Mouse (Mus musculus) midbrain, embryonic 11.5 days (tissue): ENCODE results near the gene Zfhx3. TPM values are rescaled to one million over a fixed set of nuclear protein-coding genes. Genes with fewer than 3 reads are reported as not detected.
A peak's percentile ranks its signal among the peaks of the same experiment; 100 is the strongest.

ENCODE experiments used
- ATAC-seq: fragments of 200-750 bp; cut with Nextera tagmentation; 2 replicates; pipeline ENCODE4 v1.8.0; 2017; ENCODE audit warnings: moderate TSS enrichment, moderate library complexity; ENCODE audit not compliant: low FRiP score
- DNase-seq: peaks from one replicate; pipeline ENCODE4 v3.0.0; 2015; ENCODE audit warnings: low spot score; ENCODE audit errors: missing footprints
- H3K27ac ChIP-seq: fragments of 300-500 bp; sonication (generic); 2 replicates; pipeline ENCODE4 v1.5.1; 2014; ENCODE audit warnings: low read depth, low read length
- H3K27me3 ChIP-seq: fragments of 300-500 bp; sonication (generic); 2 replicates; pipeline ENCODE4 v1.6.1; 2014; ENCODE audit warnings: mild to moderate bottlenecking, low read length, moderate library complexity, mixed read lengths; ENCODE audit not compliant: control insufficient read depth, insufficient read depth
- H3K36me3 ChIP-seq: fragments of 300-500 bp; sonication (generic); 2 replicates; pipeline ENCODE4 v1.6.1; 2014; ENCODE audit warnings: mild to moderate bottlenecking, low read length, moderate library complexity, mixed read lengths; ENCODE audit not compliant: control insufficient read depth, insufficient read depth
- H3K4me1 ChIP-seq: fragments of 300-500 bp; sonication (generic); 2 replicates; pipeline ENCODE4 v1.6.1; 2014; ENCODE audit warnings: low read length; ENCODE audit not compliant: control insufficient read depth, insufficient read depth
- H3K4me2 ChIP-seq: fragments of 300-500 bp; sonication (generic); 2 replicates; pipeline ENCODE4 v1.6.1; 2014; ENCODE audit warnings: mild to moderate bottlenecking, moderate library complexity
- H3K4me3 ChIP-seq: fragments of 300-500 bp; sonication (generic); 2 replicates; pipeline ENCODE4 v1.5.1; 2014; ENCODE audit warnings: low read depth, low read length
- H3K9ac ChIP-seq: fragments of 300-500 bp; sonication (generic); 2 replicates; pipeline ENCODE4 v1.6.1; 2014; ENCODE audit warnings: low read length
- H3K9me3 ChIP-seq: fragments of 300-500 bp; sonication (generic); 2 replicates; pipeline ENCODE4 v1.6.1; 2016; ENCODE audit warnings: low read length; ENCODE audit not compliant: control insufficient read depth
- WGBS: fragments of 180-500 bp; shearing (Covaris S2); extraction: QIAGEN DNeasy Blood & Tissue Kit; methylation state at CpG from one replicate; pipeline ENCODE4 v1.1.7; 2014; 5-methylcytosine and 5-hydroxymethylcytosine counted together
- polyA plus RNA-seq: library from polyadenylated mRNA; unstranded; fragments of >200 nt; fragmentation: Nextera tagmentation; extraction: Ambion mirVana; gene quantifications from 2 replicates; pipeline ENCODE4 v1.2.1, GENCODE M21; 2014

Zfhx3 gene
- polyA plus RNA-seq, 1 experiment from 2014 or later: 23.4 TPM

DNA sequence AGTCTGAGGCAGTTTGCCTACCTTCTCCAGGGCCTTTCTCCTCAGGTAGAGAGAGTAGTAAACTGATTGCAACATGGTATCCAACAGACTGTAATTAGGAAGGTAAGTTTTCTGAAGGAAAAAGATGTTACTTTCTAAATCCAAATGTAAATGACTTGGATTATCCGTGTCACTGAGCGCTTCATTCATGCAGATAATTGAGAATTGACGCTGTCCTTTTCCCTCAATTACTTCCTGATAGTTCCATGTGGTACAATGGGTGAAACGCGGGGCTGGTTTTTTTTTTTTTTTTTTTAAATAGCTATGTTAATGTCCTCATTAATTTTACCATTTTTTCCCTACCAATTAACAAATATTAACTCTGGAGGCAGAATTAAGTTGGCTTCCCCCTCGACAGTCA is 896.3 kb downstream of the Zfhx3 start:
- no peak overlapping the region for H3K9ac ChIP-seq
- 56% methylated on average over 6 of the region's 6 CpGs for WGBS
- no peaks in the 10 kb centered on the region for H3K36me3 ChIP-seq
- H3K4me2 ChIP-seq: no peak overlapping the region
- no peaks in the 10 kb centered on the region for H3K27me3 ChIP-seq
- no peaks in the 10 kb centered on the region for H3K9me3 ChIP-seq
- H3K27ac ChIP-seq: no peak overlapping the region
- no peak for DNase-seq
- peaks cover 13% of the 10 kb centered on the region for H3K4me1 ChIP-seq
- no peak overlapping the region for H3K4me3 ChIP-seq
- ATAC-seq: no peak

DNA sequence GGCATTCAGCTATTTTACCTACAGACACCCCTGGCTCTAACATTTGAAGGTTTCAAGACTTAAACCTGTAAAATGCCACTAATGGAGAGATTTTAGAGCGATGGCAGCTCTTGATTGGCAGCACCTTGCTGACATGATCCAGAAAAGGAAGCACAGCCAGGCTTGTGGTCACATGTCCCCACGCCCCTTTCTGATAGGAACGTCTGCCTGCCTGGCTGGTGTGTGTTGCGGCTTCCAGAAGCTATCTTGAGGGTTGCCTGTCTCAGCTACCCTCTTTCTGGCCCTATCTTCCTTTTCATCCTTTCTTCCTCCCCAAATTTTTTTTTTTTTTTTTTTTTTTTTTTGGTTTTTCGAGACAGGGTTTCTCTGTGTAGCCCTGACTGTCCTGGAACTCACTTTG is 899.9 kb downstream of the Zfhx3 start:
- no peaks in the 10 kb centered on the region for H3K36me3 ChIP-seq
- H3K9me3 ChIP-seq: no peaks in the 10 kb centered on the region
- ATAC-seq (no peak), DNase-seq (no peak)
- H3K9ac ChIP-seq: no peak overlapping the region
- H3K4me3 ChIP-seq: no peak overlapping the region
- H3K27ac ChIP-seq: no peak overlapping the region
- 88% methylated on average over 5 of the region's 5 CpGs for WGBS
- no peak overlapping the region for H3K4me2 ChIP-seq
- H3K4me1 ChIP-seq: peaks cover 13% of the 10 kb centered on the region
- H3K27me3 ChIP-seq: no peaks in the 10 kb centered on the region

DNA sequence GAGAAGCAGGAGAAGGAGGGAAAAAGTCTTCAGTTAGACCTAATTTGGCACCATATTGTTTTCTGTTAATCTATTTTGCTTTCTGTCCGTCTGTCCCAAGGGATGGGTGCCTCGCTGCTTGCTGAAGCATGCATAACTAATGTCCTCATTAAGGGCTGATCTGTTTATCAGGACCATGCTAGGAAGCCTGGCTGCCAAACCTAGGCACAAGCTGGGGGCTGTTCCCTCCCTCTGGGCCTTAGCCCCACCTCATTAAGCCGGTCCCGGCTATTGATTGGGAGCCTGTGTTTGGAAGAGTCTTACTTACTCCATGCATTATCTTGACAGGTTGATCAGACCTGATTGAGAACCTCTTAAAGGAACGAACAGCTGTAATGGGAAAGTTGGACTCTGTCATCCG is 903.7 kb downstream of the Zfhx3 start:
- H3K36me3 ChIP-seq: no peaks in the 10 kb centered on the region; the same call in 1 of the 2 replicates

DNA sequence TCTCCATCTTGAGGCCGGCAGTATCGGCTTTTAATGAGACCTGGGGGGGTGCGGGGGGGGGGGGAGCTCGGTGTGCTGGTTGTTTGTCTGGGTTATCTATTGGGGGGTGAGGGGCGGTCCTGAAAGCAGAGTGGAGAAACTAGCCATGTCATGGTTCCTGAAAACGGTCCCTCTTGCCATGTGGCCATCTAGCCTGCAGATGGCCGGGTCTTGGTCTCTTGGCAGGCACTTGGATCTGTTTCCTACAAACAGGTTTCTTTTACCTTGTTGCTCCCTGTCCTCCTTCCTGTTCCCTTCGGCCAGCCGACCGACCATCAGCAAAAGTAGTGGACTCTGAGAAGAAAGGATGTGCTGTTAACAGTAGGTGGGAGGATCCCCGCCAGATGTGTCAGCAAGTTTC is 904.4 kb downstream of the Zfhx3 start:
- Histone ChIP-seq H3K27me3 (no peaks in the 10 kb centered on the region), H3K4me3 (no peak overlapping the region), H3K27ac (no peak overlapping the region), H3K9ac (no peak overlapping the region), H3K4me1 (no peaks in the 10 kb centered on the region; the same call in 1 of the 2 replicates), H3K36me3 (no peaks in the 10 kb centered on the region; the same call in 1 of the 2 replicates), H3K4me2 (no peak overlapping the region), H3K9me3 (no peaks in the 10 kb centered on the region)
- ATAC-seq: no peak
- DNase-seq: no peak
- 81% methylated on average over 11 of the region's 11 CpGs for WGBS

More for the DNA sequence above, 903.7 kb downstream of the Zfhx3 start:
- Histone ChIP-seq H3K27ac (no peak overlapping the region), H3K4me1 (no peaks in the 10 kb centered on the region; the same call in 1 of the 2 replicates), H3K4me2 (no peak overlapping the region), H3K27me3 (no peaks in the 10 kb centered on the region), H3K9ac (no peak overlapping the region), H3K4me3 (no peak overlapping the region), H3K9me3 (no peaks in the 10 kb centered on the region)
- WGBS: 62% methylated on average over 6 of the region's 6 CpGs
- ATAC-seq (0 out of 2 replicates have a peak, but pooled peaks have one; percentile 44), DNase-seq (no peak)

DNA sequence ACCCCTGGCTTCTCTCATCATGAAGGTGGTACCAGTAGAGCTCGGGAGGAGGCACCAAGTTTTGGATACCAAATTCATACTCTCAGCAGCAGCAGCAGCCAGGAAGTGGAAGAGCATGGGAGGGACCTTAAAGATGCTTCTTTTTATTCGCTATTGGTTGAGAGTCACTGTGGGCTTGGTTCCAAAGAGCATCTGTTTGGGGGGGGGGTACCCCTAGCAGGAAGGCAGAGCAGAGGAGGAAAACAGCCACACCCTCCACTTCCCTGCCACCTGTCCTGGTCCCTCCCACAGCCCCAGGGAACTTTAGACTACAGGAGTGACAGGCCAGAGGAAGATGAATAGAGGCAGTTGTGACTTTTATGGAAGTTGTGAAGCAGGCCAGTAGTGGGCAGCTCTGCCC is 904.9 kb downstream of the Zfhx3 start:
- Histone ChIP-seq H3K4me3 (no peak overlapping the region), H3K36me3 (no peaks in the 10 kb centered on the region; the same call in 1 of the 2 replicates), H3K4me1 (no peaks in the 10 kb centered on the region; the same call in 1 of the 2 replicates), H3K4me2 (no peak overlapping the region), H3K27me3 (no peaks in the 10 kb centered on the region), H3K9ac (no peak overlapping the region), H3K9me3 (no peaks in the 10 kb centered on the region), H3K27ac (no peak overlapping the region)
- ATAC-seq (no peak), DNase-seq (no peak)
- WGBS: 93% methylated on average over 2 of the region's 2 CpGs

DNA sequence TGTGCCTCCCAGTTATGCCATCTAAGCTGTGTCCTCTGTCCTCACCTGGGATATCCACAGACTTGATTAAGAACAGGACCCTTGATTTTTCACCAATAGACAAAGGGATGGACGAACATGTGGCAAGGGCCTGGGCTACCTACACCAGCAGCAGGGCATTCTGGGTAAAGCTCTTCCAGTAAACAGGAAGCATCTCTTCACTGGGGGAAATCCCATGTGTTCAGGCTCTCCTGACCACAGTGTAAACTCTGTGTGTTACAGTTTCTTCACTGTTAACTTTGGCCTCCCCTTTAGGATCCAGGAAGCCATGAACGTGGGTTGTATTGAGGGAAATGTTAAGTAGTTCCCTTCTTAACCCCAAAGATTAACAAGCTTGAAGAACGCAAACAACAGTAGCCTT is 906.0 kb downstream of the Zfhx3 start:
- no peaks in the 10 kb centered on the region; the same call in 1 of the 2 replicates for H3K36me3 ChIP-seq
- DNase-seq: no peak

DNA sequence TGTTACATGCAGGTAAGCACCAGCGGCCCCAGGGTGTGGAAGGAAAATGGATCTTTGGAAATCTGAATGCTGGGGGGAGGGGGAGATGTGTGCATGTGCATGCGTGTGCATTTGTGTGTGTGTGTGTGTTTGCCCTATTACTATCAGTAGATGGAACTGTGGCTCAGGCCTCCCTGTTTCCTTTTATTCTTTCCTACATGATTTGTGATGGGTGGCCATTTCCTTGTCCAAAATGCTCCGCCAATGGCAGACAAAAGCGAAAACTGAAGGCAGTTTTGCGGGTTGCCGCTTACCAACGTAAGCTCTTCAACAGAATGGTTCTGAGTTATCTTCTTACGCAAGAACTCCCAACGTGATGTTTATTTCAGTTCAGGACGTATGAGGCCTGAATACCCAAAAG is 910.6 kb downstream of the Zfhx3 start:
- Histone ChIP-seq H3K9ac (no peak overlapping the region), H3K4me1 (peaks cover 7% of the 10 kb centered on the region), H3K36me3 (no peaks in the 10 kb centered on the region; the same call in 1 of the 2 replicates), H3K4me2 (no peak overlapping the region), H3K27me3 (no peaks in the 10 kb centered on the region), H3K27ac (no peak overlapping the region), H3K9me3 (no peaks in the 10 kb centered on the region), H3K4me3 (no peak overlapping the region)
- 86% methylated on average over 10 of the region's 10 CpGs for WGBS
- DNase-seq (no peak), ATAC-seq (no peak)

More for the DNA sequence above, 906.0 kb downstream of the Zfhx3 start:
- no peak for ATAC-seq
- no peak overlapping the region for H3K9ac ChIP-seq
- H3K27ac ChIP-seq: no peak overlapping the region
- WGBS: 92% methylated on average over 3 of the region's 3 CpGs
- H3K27me3 ChIP-seq: no peaks in the 10 kb centered on the region
- H3K4me1 ChIP-seq: no peaks in the 10 kb centered on the region; the same call in 1 of the 2 replicates
- no peak overlapping the region for H3K4me3 ChIP-seq
- no peaks in the 10 kb centered on the region for H3K9me3 ChIP-seq
- no peak overlapping the region for H3K4me2 ChIP-seq

DNA sequence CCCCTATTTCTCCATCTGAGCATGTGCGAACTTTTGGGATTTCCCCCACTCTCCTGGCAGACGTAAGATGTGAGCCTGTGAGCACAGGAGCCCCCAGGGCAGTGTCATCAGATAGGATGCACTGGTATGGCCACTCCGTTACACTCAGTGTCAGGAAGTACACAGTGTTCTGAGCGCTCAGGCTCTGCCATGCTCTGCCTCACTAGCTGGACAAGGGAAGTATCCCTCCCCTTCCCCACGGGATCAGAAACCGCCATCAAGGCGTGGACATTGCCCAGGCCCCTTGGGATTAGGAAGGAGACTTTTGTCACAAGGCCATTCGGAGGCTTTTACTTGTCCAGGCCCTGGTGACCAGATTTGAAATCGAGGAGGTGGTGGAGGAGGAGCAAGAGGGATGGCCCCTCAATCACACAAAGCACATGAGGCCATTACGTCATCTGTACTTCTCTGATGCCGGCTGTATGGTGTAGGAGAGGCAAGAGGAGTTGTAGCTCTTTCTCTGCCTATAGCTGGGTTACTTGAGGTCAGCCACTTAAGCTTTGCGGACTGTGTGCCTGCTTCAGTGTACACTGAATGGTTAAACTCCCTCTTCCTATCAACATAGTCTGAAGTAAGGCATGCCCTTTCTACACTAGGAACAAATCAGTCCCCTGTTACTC is 912.1 kb downstream of the Zfhx3 start:
- Histone ChIP-seq H3K4me1 (peaks cover 14% of the 10 kb centered on the region), H3K36me3 (no peaks in the 10 kb centered on the region), H3K9me3 (no peaks in the 10 kb centered on the region), H3K27ac (no peak overlapping the region), H3K9ac (no peak overlapping the region; the same call in 1 of the 2 replicates), H3K4me2 (no peak overlapping the region), H3K4me3 (no peak overlapping the region), H3K27me3 (no peaks in the 10 kb centered on the region)
- peak; percentile 87 for DNase-seq
- peak; percentile 69; the same call in 1 of the 2 replicates for ATAC-seq
- 49% methylated on average over 12 of the region's 12 CpGs for WGBS

DNA sequence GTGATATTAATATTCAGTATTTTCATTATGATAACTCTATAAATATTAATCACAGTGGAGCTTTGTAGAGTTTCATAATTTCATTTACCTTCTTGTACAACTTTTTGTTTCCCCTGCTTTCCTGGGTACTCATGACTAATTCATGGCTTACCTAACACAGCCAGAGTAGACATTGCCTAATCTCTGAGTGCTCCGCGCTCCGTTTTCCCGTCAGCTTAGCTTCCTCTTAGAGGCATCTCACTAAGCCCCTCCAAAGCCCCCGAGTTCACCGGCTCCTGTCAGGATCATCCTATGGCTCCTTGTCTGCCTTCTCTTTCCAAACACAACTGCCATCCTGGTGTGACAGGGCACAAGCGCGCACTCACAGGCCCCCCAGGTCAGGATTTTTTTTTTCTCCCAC is 916.6 kb downstream of the Zfhx3 start:
- Histone ChIP-seq H3K9me3 (no peaks in the 10 kb centered on the region), H3K27ac (no peak overlapping the region), H3K9ac (no peak overlapping the region), H3K36me3 (0 out of 2 replicates have a peak, but pooled peaks cover 3% of the 10 kb centered on the region), H3K4me1 (peaks cover 14% of the 10 kb centered on the region), H3K4me3 (no peak overlapping the region), H3K27me3 (no peaks in the 10 kb centered on the region), H3K4me2 (no peak overlapping the region)
- no peak for DNase-seq
- WGBS: 49% methylated on average over 8 of the region's 8 CpGs
- ATAC-seq: no peak
